Mouse (Mus musculus) layer of hippocampus, adult 2 months (tissue): ENCODE results near the gene Junb. TPM values are rescaled to one million over a fixed set of nuclear protein-coding genes. Genes with fewer than 3 reads are reported as not detected.

Source experiments
- DNase-seq, 2 experiments: peaks; one replicate each; pipeline ENCODE4 v3.0.0; 2022; ENCODE audit warnings: low spot score in 2 of 2
- H3K27ac ChIP-seq: fragments of 200-600 bp; 2 replicates; pipeline ENCODE4 v1.8.1; 2022
- H3K4me3 ChIP-seq: fragments of 200-600 bp; 2 replicates; pipeline ENCODE4 v1.8.1; 2022; ENCODE audit warnings: mild to moderate bottlenecking
- CTCF ChIP-seq: fragments of 200-600 bp; conservative IDR thresholded peaks from 2 replicates; pipeline ENCODE4 v1.8.1; 2022; ENCODE audit warnings: antibody characterized with exemption, mild to moderate bottlenecking, moderate library complexity
- total RNA-seq, 2 experiments: library from RNA; stranded (reverse); gene quantifications; 2 replicates each; pipeline ENCODE4 v1.2.3; 2021

Gene Junb
- total RNA-seq, 2 experiments from 2014 or later: 57.7 to 63.0 TPM

- 0 out of 2 replicates have a peak, but pooled peaks have one; percentile 5 for TF ChIP-seq CTCF
- H3K27ac ChIP-seq: peak overlapping the region; percentile 100
- peak; percentile 93 to 95 for DNase-seq
- H3K4me3 ChIP-seq: peak overlapping the region; percentile 76
Observed at GRCm38 (mm10) chr8:84985684-84986378, 7.3 kb upstream of the Junb start.

DNA sequence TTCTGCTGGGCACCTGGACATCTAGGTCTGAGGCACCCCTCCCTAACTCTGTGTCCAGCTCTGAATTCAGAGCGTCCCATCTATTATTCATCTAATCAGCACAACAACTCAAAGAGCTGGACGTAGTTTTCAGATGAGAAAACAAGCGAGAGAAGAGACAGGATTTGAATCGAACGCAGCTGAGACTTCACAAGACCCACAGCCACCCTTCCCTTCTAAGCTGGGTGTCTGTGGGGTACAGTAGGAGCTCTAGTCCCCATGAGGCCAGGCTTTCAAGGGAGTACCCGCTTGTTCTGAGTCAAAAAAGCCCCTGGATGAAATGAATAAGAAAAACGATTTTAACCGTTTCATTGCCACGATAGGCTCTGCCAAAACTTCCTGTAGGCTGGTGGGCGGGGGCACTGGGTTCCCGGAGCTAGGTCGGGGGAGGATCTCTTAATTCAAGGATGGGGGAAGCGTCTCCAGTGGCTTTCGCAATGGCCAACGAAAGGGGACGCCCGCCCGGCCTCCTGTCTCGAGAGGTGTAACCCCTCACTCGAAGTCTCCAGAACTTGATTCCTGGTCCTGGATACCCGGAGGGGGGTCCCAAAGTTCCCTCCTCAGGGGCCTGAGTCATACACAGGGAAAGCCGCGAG is 6.6 kb upstream of the Junb start:
- no peak for DNase-seq
- TF ChIP-seq CTCF: no peak
- Histone ChIP-seq H3K4me3 (peak overlapping the region; percentile 76), H3K27ac (peak overlapping the region; percentile 100)

DNA sequence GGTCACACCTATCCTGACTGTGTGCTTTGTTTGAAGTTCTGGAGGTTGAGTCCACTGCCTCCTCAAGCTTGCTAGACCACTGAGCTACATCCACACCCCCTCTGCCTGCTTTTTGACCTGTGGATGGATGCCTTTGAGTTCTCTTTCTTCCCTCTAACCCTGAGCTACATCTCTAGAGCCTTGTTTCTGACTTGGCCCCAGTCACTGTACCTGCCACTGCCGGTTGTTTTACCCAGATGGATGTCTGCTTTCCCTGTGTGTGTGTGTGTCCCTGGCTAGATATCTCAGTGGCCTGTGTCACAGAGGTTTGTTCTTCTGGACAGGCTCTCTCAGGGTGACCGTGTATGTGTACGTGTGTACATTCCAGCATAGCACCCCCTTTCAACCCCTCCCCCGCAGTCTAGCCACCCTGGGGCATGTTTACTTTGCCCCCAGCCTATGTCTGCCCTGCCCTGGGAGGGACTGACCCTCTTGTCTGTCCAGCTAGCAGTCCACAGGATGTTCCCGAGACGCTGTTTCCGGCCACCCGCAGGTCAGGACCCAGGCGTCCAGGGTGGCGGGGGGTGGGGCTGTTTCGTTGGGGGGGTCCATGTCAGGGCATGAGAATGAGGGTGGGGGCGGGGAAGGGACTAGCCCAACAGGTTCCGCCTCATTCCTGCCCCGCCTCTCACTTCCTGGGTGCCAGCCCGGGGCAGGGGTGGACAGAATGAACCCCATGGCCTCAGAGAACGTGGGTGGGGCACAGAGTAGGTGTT is 6.0 kb upstream of the Junb start:
- peak overlapping the region; percentile 100 for H3K27ac ChIP-seq

GRCm38 (mm10) chr8:84982499-84983011 is 4.0 kb upstream of the Junb start:
- Histone ChIP-seq H3K4me3 (no peak overlapping the region), H3K27ac (peak overlapping the region; percentile 6; the same call in 1 of the 2 replicates)
- no peak for DNase-seq
- no peak for TF ChIP-seq CTCF

More for the DNA sequence above, 6.0 kb upstream of the Junb start:
- peak overlapping the region; percentile 76 for H3K4me3 ChIP-seq
- no peak for DNase-seq
- no peak for TF ChIP-seq CTCF

GRCm38 (mm10) chr8:84981644-84982498 is 3.4 kb upstream of the Junb start:
- DNase-seq: no peak
- peak overlapping the region; percentile 99; the same call in 1 of the 2 replicates for H3K27ac ChIP-seq
- no peak for TF ChIP-seq CTCF
- H3K4me3 ChIP-seq: no peak overlapping the region

DNA sequence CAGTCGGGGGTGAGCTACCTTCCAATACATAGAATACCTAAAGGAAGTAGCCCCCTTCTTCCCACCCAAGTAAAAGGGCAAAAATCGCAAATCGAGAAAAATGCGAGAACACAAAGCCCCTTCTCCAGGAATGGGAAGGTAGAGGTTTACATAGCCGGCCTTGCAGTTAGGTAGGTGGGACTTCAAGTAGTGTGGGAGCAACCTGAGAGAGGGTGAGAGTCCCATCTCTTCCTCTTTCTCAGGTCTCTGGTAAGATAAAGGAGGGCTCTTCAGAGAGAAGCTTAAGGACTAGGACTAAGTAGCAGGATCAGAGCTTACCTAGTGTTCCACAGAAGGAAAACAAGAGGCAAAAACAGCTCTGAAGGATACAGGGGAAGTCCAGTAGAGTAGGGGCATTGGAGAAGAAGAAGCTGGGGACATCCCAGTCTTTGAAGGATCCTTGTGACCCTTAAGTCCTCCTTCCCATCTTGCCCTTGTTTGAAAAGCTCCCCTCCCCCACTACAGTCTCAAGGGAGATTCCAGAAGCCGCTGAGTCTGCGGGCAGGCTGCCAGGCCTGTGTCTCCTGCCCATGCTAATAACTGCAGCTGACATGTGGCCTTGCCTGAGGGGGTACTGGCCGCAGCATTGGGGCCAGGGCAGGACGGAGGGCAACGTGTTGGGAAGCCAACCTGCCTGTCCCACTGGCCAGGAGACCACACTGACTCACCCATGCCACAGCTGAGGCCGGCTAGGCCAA is 2.3 kb upstream of the Junb start:
- no peak for TF ChIP-seq CTCF
- DNase-seq: no peak
- Histone ChIP-seq H3K27ac (peak overlapping the region; percentile 99), H3K4me3 (no peak overlapping the region; the same call in 1 of the 2 replicates)

DNA sequence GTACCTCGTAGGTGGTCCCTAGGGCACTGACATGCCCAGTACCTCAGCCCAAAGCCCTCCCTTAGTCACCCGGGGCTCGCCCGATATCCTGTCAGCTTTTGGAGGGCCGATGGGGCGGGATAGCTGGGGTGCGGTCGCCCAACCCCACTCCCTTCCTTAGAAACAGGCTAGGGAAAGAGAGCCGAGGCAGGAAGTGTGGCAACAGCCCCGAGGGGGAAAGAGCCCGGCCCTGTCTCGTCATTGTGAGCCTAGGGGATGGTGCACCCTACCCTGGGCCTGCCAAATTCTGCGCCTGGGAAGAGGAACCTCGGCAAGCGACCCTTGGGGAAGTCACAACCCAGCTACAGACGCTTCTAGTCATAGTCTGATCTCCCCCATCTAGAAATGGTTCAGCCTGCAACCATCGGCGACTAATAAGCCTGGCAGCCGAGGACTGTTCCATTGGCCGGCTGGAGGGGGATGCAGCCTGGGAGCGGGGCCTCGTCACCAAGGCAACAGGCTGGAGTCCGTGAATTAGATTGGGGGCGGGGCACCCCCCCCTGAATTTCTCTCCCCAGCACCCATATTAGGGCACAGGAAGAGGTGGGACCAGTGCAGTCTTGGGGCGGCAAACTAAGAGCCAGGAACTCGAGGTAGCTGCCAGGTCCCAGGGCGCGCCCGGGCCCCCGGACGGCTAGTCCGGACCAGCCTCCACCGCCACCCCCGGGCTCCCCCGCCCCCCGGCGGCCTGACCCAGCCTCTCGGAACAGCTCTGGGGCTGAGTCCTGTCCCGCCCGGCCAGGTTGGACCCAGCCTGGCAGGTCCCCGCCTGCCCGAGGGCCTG is 1.3 kb upstream of the Junb start:
- Histone ChIP-seq H3K27ac (peak overlapping the region; percentile 99), H3K4me3 (peak overlapping the region; percentile 85)
- TF ChIP-seq CTCF: no peak
- peak; percentile 95 to 96 for DNase-seq

- peak; percentile 58 to 65 for DNase-seq
- no peak for TF ChIP-seq CTCF
- peak overlapping the region; percentile 85 for H3K4me3 ChIP-seq
- H3K27ac ChIP-seq: peak overlapping the region; percentile 99
Observed at GRCm38 (mm10) chr8:84977435-84978247, 877 bp downstream of the Junb start.

DNA sequence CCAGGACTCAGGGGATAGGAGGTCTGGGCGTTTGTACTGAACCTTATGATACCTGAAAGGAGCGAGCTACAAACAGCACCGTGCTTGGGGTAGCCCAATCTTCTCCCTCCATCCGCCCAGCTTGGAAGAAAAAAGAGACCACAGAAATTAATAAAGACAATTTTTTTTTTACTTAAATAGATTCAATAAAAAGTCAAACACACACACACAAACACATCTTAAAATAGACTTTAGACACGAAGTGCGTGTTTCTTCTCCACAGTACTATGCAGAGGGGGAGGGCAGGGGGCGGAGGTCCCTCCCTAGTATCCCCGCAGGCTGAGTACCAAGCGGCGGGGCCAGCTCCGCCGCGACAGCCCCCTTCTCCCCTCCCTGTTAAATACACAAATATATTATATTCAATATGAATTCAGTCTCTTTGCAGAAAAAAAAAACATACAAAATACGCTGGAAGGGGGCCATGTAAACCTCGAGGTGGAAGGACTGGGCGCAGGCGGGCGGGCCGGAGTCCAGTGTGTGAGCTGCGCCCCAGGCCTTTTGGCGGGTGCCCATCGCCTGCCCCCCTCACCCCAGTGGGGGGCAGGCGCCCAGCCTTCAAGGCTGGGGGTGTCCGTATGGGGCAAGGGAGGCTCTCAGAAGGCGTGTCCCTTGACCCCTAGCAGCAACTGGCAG is 1.6 kb downstream of the Junb start:
- H3K4me3 ChIP-seq: peak overlapping the region; percentile 85
- TF ChIP-seq CTCF: no peak
- peak overlapping the region; percentile 99 for H3K27ac ChIP-seq
- no peak for DNase-seq
